Mouse (Mus musculus) forebrain, postnatal 0 days (tissue): ENCODE measurements around the gene Tex26. TPM values are rescaled to one million over a fixed set of nuclear protein-coding genes. Genes with fewer than 3 reads are reported as not detected.

Experiments used
- ATAC-seq: fragments of 200-750 bp; cut with Nextera tagmentation; 2 replicates; pipeline ENCODE4 v1.8.0; 2017; ENCODE audit warnings: mild to moderate bottlenecking, moderate library complexity
- DNase-seq: peaks from one replicate; pipeline ENCODE4 v3.0.0-alpha.2; 2015
- H3K27ac ChIP-seq: fragments of 300-500 bp; sonication (generic); 2 replicates; pipeline ENCODE4 v1.5.1; 2014; ENCODE audit warnings: low read depth, mild to moderate bottlenecking, antibody characterized with exemption, low read length, moderate library complexity, mixed read lengths
- H3K27me3 ChIP-seq: fragments of 300-500 bp; sonication (generic); 2 replicates; pipeline ENCODE4 v1.6.1; 2014; ENCODE audit warnings: mild to moderate bottlenecking, low read length, mixed read lengths; ENCODE audit not compliant: insufficient read depth
- H3K36me3 ChIP-seq: fragments of 300-500 bp; sonication (generic); 2 replicates; pipeline ENCODE4 v1.6.1; 2014; ENCODE audit warnings: mild to moderate bottlenecking, moderate library complexity; ENCODE audit not compliant: insufficient read depth
- H3K4me1 ChIP-seq: fragments of 300-500 bp; sonication (generic); 2 replicates; pipeline ENCODE4 v1.6.1; 2014; ENCODE audit warnings: antibody characterized with exemption; ENCODE audit not compliant: insufficient read depth
- H3K4me2 ChIP-seq: fragments of 300-500 bp; sonication (generic); 2 replicates; pipeline ENCODE4 v1.6.1; 2014; ENCODE audit warnings: low read depth, mild to moderate bottlenecking, moderate library complexity
- H3K4me3 ChIP-seq: fragments of 300-500 bp; sonication (generic); 2 replicates; pipeline ENCODE4 v1.5.1; 2014; ENCODE audit warnings: low read depth, low read length, mixed read lengths
- H3K9ac ChIP-seq: fragments of 300-500 bp; sonication (generic); 2 replicates; pipeline ENCODE4 v1.6.1; 2014; ENCODE audit warnings: mild to moderate bottlenecking
- H3K9me3 ChIP-seq: fragments of 300-500 bp; sonication (generic); 2 replicates; pipeline ENCODE4 v1.6.1; 2016; ENCODE audit warnings: low read length
- CTCF ChIP-seq: sonication (generic); IDR thresholded peaks from 2 replicates; pipeline ENCODE4 v1.5.1; 2016; ENCODE audit warnings: antibody characterized with exemption, control low read depth, low read depth
- WGBS: fragments of 180-500 bp; shearing (Covaris S2); extraction: QIAGEN DNeasy Blood & Tissue Kit; methylation state at CpG from one replicate; pipeline ENCODE4 v1.1.7; 2014; 5-methylcytosine and 5-hydroxymethylcytosine counted together
- polyA plus RNA-seq: library from polyadenylated mRNA; unstranded; fragments of >200 nt; fragmentation: Nextera tagmentation; extraction: Ambion mirVana; gene quantifications from 2 replicates; pipeline ENCODE4 v1.2.1, GENCODE M21; 2015
- total RNA-seq: library from RNA; depleted of rRNA; stranded (reverse); fragments of >200 nt; gene quantifications from 2 replicates; pipeline ENCODE4 v1.2.3, GENCODE M21; 2014

Gene Tex26
- total and polyA plus RNA-seq, 2 experiments from 2014 or later = 0.14 to 1.8 TPM

GRCm38 (mm10) chr5:149417381-149417780 is 22.1 kb upstream of the Tex26 start:
- 94% methylated on average over 4 of the region's 4 CpGs for WGBS
- Histone ChIP-seq H3K4me2 (no peak overlapping the region), H3K27ac (no peak overlapping the region), H3K4me1 (peaks cover 2% of the 10 kb centered on the region; the same call in 1 of the 2 replicates), H3K36me3 (no peaks in the 10 kb centered on the region), H3K27me3 (no peaks in the 10 kb centered on the region), H3K4me3 (no peak overlapping the region), H3K9ac (no peak overlapping the region), H3K9me3 (no peaks in the 10 kb centered on the region)
- DNase-seq (no peak), ATAC-seq (no peak)
- TF ChIP-seq CTCF = peak; percentile 52

DNA sequence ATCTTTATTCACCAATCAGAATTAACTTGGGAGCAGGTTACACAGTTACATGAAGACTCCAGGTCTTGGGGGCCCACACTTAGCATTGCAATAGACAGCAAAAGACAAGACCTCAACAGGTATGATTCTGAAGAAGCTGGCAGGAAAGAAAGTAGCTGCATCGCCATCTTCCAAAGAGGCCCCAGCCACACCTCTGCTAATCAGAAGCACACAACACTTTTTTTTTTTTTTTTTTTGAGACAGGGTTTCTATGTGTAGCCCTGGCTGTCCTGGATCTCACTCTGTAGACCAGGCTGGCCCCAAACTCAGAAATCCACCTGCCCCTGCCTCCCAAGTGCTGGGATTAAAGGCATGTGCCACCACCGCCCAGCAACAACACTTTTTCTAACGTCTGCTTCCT is 12.9 kb upstream of the Tex26 start:
- Histone ChIP-seq H3K4me3 (no peak overlapping the region), H3K27me3 (no peaks in the 10 kb centered on the region), H3K9ac (no peak overlapping the region), H3K4me2 (no peak overlapping the region), H3K4me1 (0 out of 2 replicates have a peak, but pooled peaks cover 13% of the 10 kb centered on the region), H3K9me3 (no peaks in the 10 kb centered on the region), H3K36me3 (no peaks in the 10 kb centered on the region), H3K27ac (no peak overlapping the region)
- no peak for DNase-seq
- ATAC-seq = no peak
- 91% methylated on average over 3 of the region's 3 CpGs for WGBS
- no peak for TF ChIP-seq CTCF

- no peak overlapping the region for H3K4me2 ChIP-seq
- H3K27me3 ChIP-seq = no peaks in the 10 kb centered on the region
- H3K9ac ChIP-seq = no peak overlapping the region
- H3K36me3 ChIP-seq = no peaks in the 10 kb centered on the region
- 0 out of 2 replicates have a peak, but pooled peaks cover 13% of the 10 kb centered on the region for H3K4me1 ChIP-seq
- DNase-seq (no peak), ATAC-seq (no peak)
- TF ChIP-seq CTCF = no peak
- H3K9me3 ChIP-seq = no peaks in the 10 kb centered on the region
- H3K27ac ChIP-seq = no peak overlapping the region
- no peak overlapping the region for H3K4me3 ChIP-seq
- WGBS = 90% methylated on average over 8 of the region's 8 CpGs
These were observed 12.0 kb upstream of the Tex26 start for GRCm38 (mm10) chr5:149427277-149428060.

DNA sequence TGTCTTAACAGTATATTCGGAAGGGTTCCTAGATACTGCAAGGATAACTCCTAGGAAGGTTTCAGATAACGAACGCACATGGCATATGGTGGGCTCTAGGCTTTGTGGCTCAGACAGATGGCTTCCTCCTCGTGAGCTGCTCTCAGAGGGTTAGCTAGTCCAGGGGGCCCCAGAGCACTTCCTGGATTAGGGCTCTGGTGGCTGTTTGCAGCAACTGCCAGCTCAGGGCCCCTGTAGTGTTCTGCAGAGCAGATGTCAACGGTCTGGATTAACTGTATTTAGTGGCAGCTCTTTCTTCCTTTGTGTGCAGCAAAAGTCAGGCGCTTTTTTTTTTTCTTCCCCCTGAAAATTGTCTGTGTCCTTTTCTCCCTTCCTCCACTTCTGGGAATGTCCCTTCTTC is 11.1 kb upstream of the Tex26 start:
- Histone ChIP-seq H3K9ac (0 out of 2 replicates have a peak overlapping the region, but pooled peaks have one; percentile 15), H3K4me3 (no peak overlapping the region)
- peak; percentile 84 for ATAC-seq

GRCm38 (mm10) chr5:149428810-149429255 is 10.6 kb upstream of the Tex26 start:
- Histone ChIP-seq H3K27me3 (no peaks in the 10 kb centered on the region), H3K4me1 (0 out of 2 replicates have a peak, but pooled peaks cover 13% of the 10 kb centered on the region), H3K9me3 (no peaks in the 10 kb centered on the region), H3K27ac (peak overlapping the region; percentile 62), H3K9ac (no peak overlapping the region), H3K4me3 (no peak overlapping the region), H3K4me2 (no peak overlapping the region), H3K36me3 (no peaks in the 10 kb centered on the region)
- no peak for TF ChIP-seq CTCF
- WGBS = 26% methylated on average over 2 of the region's 2 CpGs
- DNase-seq (no peak), ATAC-seq (peak; percentile 41)

More for the DNA sequence above, 11.1 kb upstream of the Tex26 start:
- no peaks in the 10 kb centered on the region for H3K9me3 ChIP-seq
- H3K36me3 ChIP-seq = no peaks in the 10 kb centered on the region
- DNase-seq = peak; percentile 61
- peak overlapping the region; percentile 62 for H3K27ac ChIP-seq
- no peaks in the 10 kb centered on the region for H3K27me3 ChIP-seq
- 0 out of 2 replicates have a peak, but pooled peaks cover 13% of the 10 kb centered on the region for H3K4me1 ChIP-seq
- 0 out of 2 replicates have a peak, but pooled peaks have one; percentile 24 for TF ChIP-seq CTCF
- WGBS = 5% methylated on average over 5 of the region's 6 CpGs
- H3K4me2 ChIP-seq = peak overlapping the region; percentile 14; the same call in 1 of the 2 replicates

GRCm38 (mm10) chr5:149429541-149429940 is 9.9 kb upstream of the Tex26 start:
- peak; percentile 30; the same call in 1 of the 2 replicates for ATAC-seq
- 37% methylated on average over 4 of the region's 4 CpGs for WGBS
- Histone ChIP-seq H3K27me3 (no peaks in the 10 kb centered on the region), H3K36me3 (no peaks in the 10 kb centered on the region), H3K9ac (no peak overlapping the region), H3K27ac (no peak overlapping the region), H3K9me3 (no peaks in the 10 kb centered on the region), H3K4me1 (0 out of 2 replicates have a peak, but pooled peaks cover 13% of the 10 kb centered on the region), H3K4me3 (no peak overlapping the region), H3K4me2 (no peak overlapping the region)
- TF ChIP-seq CTCF = no peak
- no peak for DNase-seq

GRCm38 (mm10) chr5:149430943-149431342 is 8.5 kb upstream of the Tex26 start:
- 89% methylated on average over 3 of the region's 3 CpGs for WGBS
- Histone ChIP-seq H3K4me2 (no peak overlapping the region), H3K4me3 (no peak overlapping the region), H3K9me3 (no peaks in the 10 kb centered on the region), H3K27me3 (no peaks in the 10 kb centered on the region), H3K36me3 (no peaks in the 10 kb centered on the region), H3K4me1 (0 out of 2 replicates have a peak, but pooled peaks cover 13% of the 10 kb centered on the region), H3K9ac (no peak overlapping the region), H3K27ac (no peak overlapping the region)
- no peak for DNase-seq
- ATAC-seq = no peak
- TF ChIP-seq CTCF = no peak
